Mouse (Mus musculus) myocyte (in vitro differentiated cells): ENCODE measurements at regions not wholly inside any gene's neighbourhood (a gene's known extent, or its start where the extent isn't known, plus 50 kb on each side); places are given as distances from the start of the nearest gene placed in this dataset.

Source experiments
- MAX ChIP-seq: IDR thresholded peaks from one replicate; pipeline ENCODE4 v1.6.1; 2011; ENCODE audit warnings: low read depth, mild to moderate bottlenecking, control low read depth
- MYOG ChIP-seq, 3 experiments: IDR thresholded peaks; one replicate each; pipeline ENCODE4 v1.6.1; 2011; ENCODE audit warnings: control low read depth in 2 of 3, low read depth in 2 of 3, mild to moderate bottlenecking in 2 of 3; ENCODE audit not compliant: insufficient read length in 2 of 3, control insufficient read depth in 1 of 3, insufficient read depth in 1 of 3
- POLR2A ChIP-seq: IDR thresholded peaks from one replicate; pipeline ENCODE4 v1.6.1; 2011; ENCODE audit warnings: low read depth, mild to moderate bottlenecking, control low read depth, moderate library complexity; ENCODE audit not compliant: insufficient read length
- REST ChIP-seq: IDR thresholded peaks from one replicate; pipeline ENCODE4 v1.6.1; 2011; ENCODE audit warnings: mild to moderate bottlenecking, control low read depth, moderate library complexity; ENCODE audit not compliant: insufficient read depth, insufficient read length
- TCF12 ChIP-seq: IDR thresholded peaks from one replicate; pipeline ENCODE4 v1.6.1; 2011; ENCODE audit warnings: mild to moderate bottlenecking, control low read depth; ENCODE audit not compliant: poor library complexity, insufficient read depth, severe bottlenecking
- TCF3 ChIP-seq: IDR thresholded peaks from one replicate; pipeline ENCODE4 v1.6.1; 2011; ENCODE audit warnings: low read depth, control low read depth; ENCODE audit not compliant: insufficient read length
- USF1 ChIP-seq: IDR thresholded peaks from one replicate; pipeline ENCODE4 v1.6.1; 2011; ENCODE audit warnings: low read depth, mild to moderate bottlenecking, control low read depth, moderate library complexity

DNA sequence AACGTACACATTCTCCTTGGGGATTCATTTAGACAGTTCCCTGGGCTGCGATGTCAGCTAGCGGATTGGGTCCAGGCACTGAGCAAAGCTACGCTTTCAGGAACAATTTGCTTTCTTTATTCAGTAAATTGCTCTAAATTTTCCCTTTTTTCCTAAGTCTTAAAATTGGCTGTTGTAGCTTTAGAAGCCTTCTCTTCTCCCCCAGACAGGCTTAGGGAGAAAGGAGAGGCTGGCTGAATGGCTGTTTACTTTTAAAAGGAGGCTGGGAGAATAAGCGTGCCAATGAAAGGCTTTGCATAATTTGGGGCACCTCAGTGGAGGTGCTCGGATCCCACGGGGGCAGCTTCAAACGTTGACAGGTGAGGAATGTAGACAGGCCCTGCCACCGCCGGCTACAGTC lies 383.8 kb downstream of the Prdm2 start:
- TF ChIP-seq USF1 = no peak
- no peak for TF ChIP-seq TCF3
- TF ChIP-seq TCF12 = no peak
- no peak for TF ChIP-seq REST
- no peak for TF ChIP-seq POLR2A
- no peak for TF ChIP-seq MYOG (IDR thresholded peaks at IDR 0.05; ENCODE audit: control insufficient read depth in 1 of 3, insufficient read depth in 1 of 3, insufficient read length in 2 of 3, low read depth in 2 of 3)
- TF ChIP-seq MAX = no peak
